Mouse (Mus musculus) megakaryocyte, embryonic 14.5 days (primary cell): Measurements from ENCODE around the gene Mgat2.

ENCODE experiments used
- FLI1 ChIP-seq: IDR thresholded peaks from 2 replicates; pipeline ENCODE4 v1.6.1; 2012; ENCODE audit warnings: low read length, inconsistent platforms, mixed read lengths
- GATA1 ChIP-seq: IDR thresholded peaks from 3 replicates; pipeline ENCODE4 v1.6.1; 2012; ENCODE audit warnings: mixed read lengths, low read length, inconsistent platforms, borderline replicate concordance

DNA sequence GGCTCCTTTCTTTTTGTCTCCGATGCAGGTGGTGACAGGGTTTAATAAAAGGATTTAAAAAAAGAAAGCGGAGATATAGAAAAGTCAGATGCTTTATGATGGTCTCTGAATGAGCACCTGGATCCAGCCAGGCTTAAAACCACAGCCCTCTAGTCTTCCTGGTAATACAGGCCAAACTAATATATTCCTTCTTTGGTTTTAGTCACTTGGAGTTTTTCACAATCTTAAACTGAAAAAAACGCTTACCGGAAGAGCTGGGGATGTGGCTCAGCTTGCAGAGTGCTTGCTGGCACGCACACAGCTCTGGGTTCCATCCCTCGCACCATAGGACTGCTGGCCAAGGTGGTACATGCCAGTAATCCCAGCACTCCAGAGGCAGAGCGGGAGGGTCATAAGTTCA is 32.6 kb downstream of the Mgat2 start:
- TF ChIP-seq GATA1, result no peak
- no peak for TF ChIP-seq FLI1
